16 mouse cellular contexts compared by ENCODE assay signal in the genomic region with DNA sequence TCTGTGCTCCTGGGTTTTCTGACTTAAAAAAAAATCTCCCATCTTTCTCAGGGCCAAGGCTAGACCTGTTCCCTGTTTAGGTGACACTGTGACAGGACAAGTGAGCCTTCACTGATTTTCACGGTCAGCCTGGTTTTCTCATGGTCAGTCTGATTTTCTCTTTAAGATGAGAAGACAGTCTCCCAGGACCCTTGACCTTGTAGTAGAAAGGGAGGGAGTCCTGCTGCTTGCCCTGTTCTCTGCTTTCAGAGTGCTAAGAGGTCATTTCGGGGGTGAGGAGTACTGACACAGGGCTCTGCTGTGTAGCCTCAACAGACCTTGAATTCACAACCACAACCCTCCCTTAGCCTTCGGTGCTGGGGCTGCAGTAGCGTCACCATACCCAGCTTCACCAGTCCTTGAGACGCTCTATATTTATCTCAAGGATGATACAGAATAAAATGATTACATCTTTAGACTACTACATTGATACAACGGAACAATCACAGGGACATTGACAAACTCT. TPM values are rescaled to one million over a fixed set of nuclear protein-coding genes. Genes with fewer than 3 reads are reported as not detected.
DNase-seq lines count a peak whose midpoint lies in the region; ATAC-seq lines count a peak whose summit lies in the region.
"Had no signal": no experiment of that assay in that cellular context is flagged by ENCODE, and none has a peak within 500 bp of the region (broad histone marks: within the 10 kb centered on the region; RNA-seq: fewer than 3 reads in every experiment).

No protein-coding gene starts in this region.

- no peak for ATAC-seq in lung, embryonic 16.5 days (ENCODE audit: low read depth)
- ATAC-seq: intestine, embryonic 16.5 days had no signal

- no peaks in the 10 kb centered on the region for H3K9me3 ChIP-seq in lung, embryonic 16.5 days (ENCODE audit: control insufficient read depth, low read length)
- H3K9me3 ChIP-seq: heart, embryonic 15.5 days had no signal

- no peak overlapping the region for H3K4me2 ChIP-seq in lung, embryonic 16.5 days (ENCODE audit: low read depth, low read length)
- H3K4me2 ChIP-seq: heart, embryonic 15.5 days had no signal

- DNase-seq in embryo, embryonic 10 days (ENCODE audit: low spot score), result peak; percentile 62
- no peak for DNase-seq in embryo, embryonic 9.5 days (ENCODE audit: extremely low spot score)
- no peak for DNase-seq in lung, adult 18-20 months
- peak; percentile 24 for DNase-seq in ovary, postnatal 36 days (ENCODE audit: low spot score)
- DNase-seq in ovary, postnatal 14 days (ENCODE audit: low spot score), result no peak
- no peak for DNase-seq in left cerebral cortex, adult 9 months (ENCODE audit: low spot score in 2 of 2)
- DNase-seq: cerebellum, adult 8-10 months; cerebellum, postnatal 36 days; gastrocnemius, adult 2 months; heart, postnatal 36 days; kidney, adult 9 months; kidney, postnatal 14 days; right cerebral cortex, postnatal 14 days had no signal

- 54% methylated on average over 6 of the region's 6 CpGs for WGBS in lung, embryonic 16.5 days

- peak overlapping the region; percentile 5; the same call in 1 of the 2 replicates for H3K27ac ChIP-seq in lung, embryonic 16.5 days (ENCODE audit: low read length)
- H3K27ac ChIP-seq: gastrocnemius, adult 2 months; heart, embryonic 15.5 days had no signal

- no peak overlapping the region for H3K9ac ChIP-seq in lung, embryonic 16.5 days (ENCODE audit: low read length)
- H3K9ac ChIP-seq: heart, embryonic 15.5 days had no signal

- peaks cover 2% of the 10 kb centered on the region for H3K4me1 ChIP-seq in lung, embryonic 16.5 days (replicated peaks; ENCODE audit: control insufficient read depth, insufficient read depth, low read length)

- no peaks in the 10 kb centered on the region for H3K27me3 ChIP-seq in lung, embryonic 16.5 days (ENCODE audit: control insufficient read depth, insufficient read depth, low read depth, low read length)
- H3K27me3 ChIP-seq: heart, embryonic 15.5 days had no signal

- H3K4me3 ChIP-seq in lung, embryonic 16.5 days (ENCODE audit: low read length), result no peak overlapping the region
- H3K4me3 ChIP-seq: gastrocnemius, adult 2 months; heart, embryonic 15.5 days had no signal

- H3K36me3 ChIP-seq in lung, embryonic 16.5 days (ENCODE audit: control insufficient read depth, insufficient read depth, low read length), result no peaks in the 10 kb centered on the region

RNA-seq across cellular contexts. Expression of gene Map1b, which starts 49.5 kb away (rescaled TPM):
- polyA plus RNA-seq in lung, embryonic 16.5 days (2015; fragmentation: Nextera tagmentation; extraction: Ambion mirVana), result 65.0 and 67.1 TPM in 2 replicates

Comparison
In these comparisons a context has a peak if more than half of its experiments do, and no peak if none do; other contexts are left out.
1. DNase-seq: peak in embryo, embryonic 10 days (single experiment) and ovary, postnatal 36 days (single experiment); none in embryo, embryonic 9.5 days (single experiment), lung, adult 18-20 months (0 of 2), ovary, postnatal 14 days (single experiment) and left cerebral cortex, adult 9 months (0 of 2).